Mouse (Mus musculus) midbrain, postnatal 0 days (tissue): ENCODE data around the gene Ttc30a2. TPM values are rescaled to one million over a fixed set of nuclear protein-coding genes. Genes with fewer than 3 reads are reported as not detected.

Source experiments
- ATAC-seq: fragments of 200-750 bp; cut with Nextera tagmentation; 2 replicates; pipeline ENCODE4 v1.8.0; 2017; ENCODE audit warnings: moderate number of reproducible peaks, mild to moderate bottlenecking, moderate TSS enrichment, moderate library complexity; ENCODE audit not compliant: low FRiP score
- DNase-seq: peaks from one replicate; pipeline ENCODE4 v3.0.0-alpha.2; 2015; ENCODE audit warnings: low spot score
- H3K27ac ChIP-seq: fragments of 300-500 bp; sonication (generic); 2 replicates; pipeline ENCODE4 v1.5.1; 2014; ENCODE audit warnings: low read depth, mild to moderate bottlenecking, low read length, mixed read lengths
- H3K27me3 ChIP-seq: fragments of 300-500 bp; sonication (generic); 2 replicates; pipeline ENCODE4 v1.6.1; 2014; ENCODE audit warnings: low read length, control low read depth, mixed read lengths; ENCODE audit not compliant: insufficient read depth
- H3K36me3 ChIP-seq: fragments of 300-500 bp; sonication (generic); 2 replicates; pipeline ENCODE4 v1.6.1; 2014; ENCODE audit warnings: low read length, control low read depth, mixed read lengths; ENCODE audit not compliant: insufficient read depth
- H3K4me1 ChIP-seq: fragments of 300-500 bp; sonication (generic); 2 replicates; pipeline ENCODE4 v1.6.1; 2014; ENCODE audit warnings: mild to moderate bottlenecking, control low read depth, antibody characterized with exemption, low read length, mixed read lengths; ENCODE audit not compliant: insufficient read depth
- H3K4me2 ChIP-seq: fragments of 300-500 bp; sonication (generic); 2 replicates; pipeline ENCODE4 v1.6.1; 2014; ENCODE audit warnings: low read depth, mild to moderate bottlenecking, low read length, mixed read lengths; ENCODE audit not compliant: poor library complexity, severe bottlenecking
- H3K4me3 ChIP-seq: fragments of 300-500 bp; sonication (generic); 2 replicates; pipeline ENCODE4 v1.5.1; 2014; ENCODE audit warnings: low read depth, mild to moderate bottlenecking, low read length, moderate library complexity
- H3K9ac ChIP-seq: fragments of 300-500 bp; sonication (generic); replicated peaks from 2 replicates; pipeline ENCODE4 v1.6.1; 2014; ENCODE audit warnings: mild to moderate bottlenecking, low read length, moderate library complexity, mixed read lengths; ENCODE audit not compliant: poor library complexity, severe bottlenecking
- H3K9me3 ChIP-seq: fragments of 300-500 bp; sonication (generic); 2 replicates; pipeline ENCODE4 v1.6.1; 2016; ENCODE audit warnings: low read length, control low read depth
- CTCF ChIP-seq: IDR thresholded peaks from 2 replicates; pipeline ENCODE4 v1.5.1; 2016; ENCODE audit warnings: antibody characterized with exemption, mild to moderate bottlenecking
- WGBS: fragments of 180-500 bp; shearing (Covaris S2); extraction: QIAGEN DNeasy Blood & Tissue Kit; methylation state at CpG from one replicate; pipeline ENCODE4 v1.1.7; 2014; 5-methylcytosine and 5-hydroxymethylcytosine counted together
- polyA plus RNA-seq: library from polyadenylated mRNA; unstranded; fragments of >200 nt; fragmentation: Nextera tagmentation; extraction: Ambion mirVana; gene quantifications from 2 replicates; pipeline ENCODE4 v1.2.1, GENCODE M21; 2015
- total RNA-seq: library from RNA; depleted of rRNA; stranded (reverse); fragments of >200 nt; gene quantifications from 2 replicates; pipeline ENCODE4 v1.2.3, GENCODE M21; 2014

Ttc30a2 gene
- total and polyA plus RNA-seq, 2 experiments from 2014 or later, result 0.36 to 1.1 TPM

DNA sequence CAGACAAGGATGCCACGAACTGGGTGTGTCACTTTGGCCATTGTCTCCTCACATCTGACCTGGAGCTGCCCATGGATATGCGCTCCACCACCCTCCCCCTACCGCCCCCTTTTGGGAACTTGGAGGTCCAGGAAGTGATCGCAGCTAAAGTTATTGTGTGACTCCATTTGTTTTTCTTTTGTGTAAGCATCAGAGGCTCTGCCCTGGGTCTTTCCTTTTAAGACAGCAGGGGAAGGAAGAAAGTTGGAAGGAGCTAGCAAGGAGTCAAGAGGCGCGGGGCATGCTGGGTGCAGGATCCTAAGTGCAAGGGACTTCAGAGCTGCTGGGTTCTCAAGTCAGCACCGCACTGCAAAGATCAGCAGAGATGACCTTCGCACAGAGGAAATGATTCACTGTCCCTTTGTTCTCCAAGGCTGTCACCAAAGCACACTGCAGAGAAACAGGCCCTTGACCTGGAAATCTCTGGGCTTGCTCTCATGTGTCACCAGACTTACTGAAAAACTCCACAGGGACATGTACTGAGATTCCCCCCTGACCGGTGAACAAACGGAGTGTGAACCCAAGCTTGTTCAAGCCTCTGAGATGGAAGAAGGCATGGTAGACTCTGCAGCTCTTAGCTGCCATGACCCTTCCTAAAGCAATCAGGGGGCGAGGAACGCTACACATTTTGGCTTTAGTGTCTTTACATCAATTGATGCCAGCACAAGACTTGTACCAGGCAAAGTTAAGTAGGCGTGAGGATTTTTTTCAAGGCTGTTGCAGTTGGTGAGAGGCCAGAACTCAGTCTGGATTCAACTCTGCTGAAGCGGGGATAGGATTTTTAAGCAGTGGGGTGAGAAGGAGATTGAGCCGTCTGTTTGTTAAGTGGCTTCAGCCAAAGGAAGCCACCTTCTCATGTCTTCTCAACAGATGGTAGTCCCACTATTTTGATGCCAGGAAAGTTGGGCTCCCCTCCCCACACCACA, 17.3 kb downstream of the Ttc30a2 start:
- Histone ChIP-seq H3K4me2 (no peak overlapping the region), H3K36me3 (no peaks in the 10 kb centered on the region), H3K9ac (no peak overlapping the region), H3K27ac (no peak overlapping the region), H3K27me3 (no peaks in the 10 kb centered on the region), H3K4me1 (no peaks in the 10 kb centered on the region; the same call in 1 of the 2 replicates), H3K4me3 (no peak overlapping the region), H3K9me3 (no peaks in the 10 kb centered on the region)
- peak; percentile 36 for DNase-seq
- TF ChIP-seq CTCF, result no peak; the same call in 1 of the 2 replicates
- no peak for ATAC-seq
- 52% methylated on average over 15 of the region's 15 CpGs for WGBS

DNA sequence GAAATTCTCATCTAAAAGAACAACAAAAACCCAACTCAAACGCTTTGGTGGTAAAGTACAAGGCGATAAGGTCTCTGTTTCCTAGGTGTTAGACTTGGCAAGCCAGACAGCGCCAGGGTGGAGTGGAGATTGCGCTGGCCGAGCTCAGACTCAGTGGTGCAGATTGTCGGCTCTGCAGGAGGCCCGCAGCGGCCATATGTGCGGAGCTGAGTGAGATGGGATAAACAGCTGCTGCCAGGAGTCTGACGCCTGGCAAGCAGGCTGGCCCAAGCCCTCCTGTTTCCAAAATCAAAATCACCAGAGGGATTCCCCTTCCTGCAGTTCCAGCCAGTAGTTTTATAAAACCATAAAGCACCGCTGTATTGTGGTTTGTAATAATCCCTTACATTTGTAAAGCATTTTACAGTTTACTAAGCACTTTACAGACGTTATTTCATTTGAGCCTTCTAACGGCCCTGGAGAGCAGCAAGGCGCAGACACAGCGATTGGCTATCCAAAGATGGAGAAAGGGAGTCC, 18.1 kb downstream of the Ttc30a2 start:
- no peak for TF ChIP-seq CTCF
- 11% methylated on average over 15 of the region's 15 CpGs for WGBS
- H3K9me3 ChIP-seq, result no peaks in the 10 kb centered on the region
- no peak overlapping the region for H3K9ac ChIP-seq
- H3K4me3 ChIP-seq, result no peak overlapping the region
- H3K36me3 ChIP-seq, result no peaks in the 10 kb centered on the region
- peak overlapping the region; percentile 32 for H3K4me2 ChIP-seq
- no peaks in the 10 kb centered on the region for H3K27me3 ChIP-seq
- H3K27ac ChIP-seq, result no peak overlapping the region
- no peaks in the 10 kb centered on the region; the same call in 1 of the 2 replicates for H3K4me1 ChIP-seq
- DNase-seq, result peak; percentile 74
- ATAC-seq, result no peak

DNA sequence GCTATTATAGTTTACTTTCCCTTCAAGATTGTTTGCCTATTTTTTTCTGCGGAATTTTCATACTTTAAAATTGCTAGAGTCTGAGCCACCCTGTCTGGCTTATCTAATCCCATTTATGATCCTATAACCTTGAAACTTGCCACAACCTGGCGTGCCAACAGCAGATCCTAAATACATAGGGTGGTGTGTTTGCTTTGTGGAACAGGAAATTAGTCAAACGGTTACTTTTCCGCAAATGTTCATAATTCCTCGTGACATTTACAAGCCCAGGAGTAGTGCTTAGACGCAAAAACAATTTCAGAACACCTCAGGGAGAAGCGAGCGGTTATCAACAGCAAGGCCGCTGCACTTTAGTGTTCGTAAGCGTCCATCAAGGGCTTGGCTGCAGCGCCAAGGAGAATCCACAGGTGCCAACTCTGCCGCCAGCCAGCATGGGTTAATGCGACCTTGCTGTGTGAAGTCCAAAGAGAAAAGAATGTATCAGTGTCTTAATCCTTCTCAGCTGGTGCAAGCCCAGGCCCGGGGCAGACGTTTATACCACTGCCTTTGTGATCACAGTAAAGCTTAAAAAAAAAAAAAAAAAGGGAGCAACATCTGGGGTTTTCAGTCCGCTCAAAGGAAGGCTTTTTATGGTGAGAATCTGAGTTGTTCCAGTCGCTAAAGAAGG, 18.7 kb downstream of the Ttc30a2 start:
- TF ChIP-seq CTCF, result no peak
- ATAC-seq, result no peak
- 29% methylated on average over 18 of the region's 18 CpGs for WGBS
- no peaks in the 10 kb centered on the region for H3K27me3 ChIP-seq
- H3K9ac ChIP-seq, result no peak overlapping the region
- H3K4me1 ChIP-seq, result no peaks in the 10 kb centered on the region
- H3K4me3 ChIP-seq, result no peak overlapping the region
- peak; percentile 44 for DNase-seq
- H3K36me3 ChIP-seq, result no peaks in the 10 kb centered on the region
- no peaks in the 10 kb centered on the region for H3K9me3 ChIP-seq
- peak overlapping the region; percentile 32 for H3K4me2 ChIP-seq
- H3K27ac ChIP-seq, result no peak overlapping the region

DNA sequence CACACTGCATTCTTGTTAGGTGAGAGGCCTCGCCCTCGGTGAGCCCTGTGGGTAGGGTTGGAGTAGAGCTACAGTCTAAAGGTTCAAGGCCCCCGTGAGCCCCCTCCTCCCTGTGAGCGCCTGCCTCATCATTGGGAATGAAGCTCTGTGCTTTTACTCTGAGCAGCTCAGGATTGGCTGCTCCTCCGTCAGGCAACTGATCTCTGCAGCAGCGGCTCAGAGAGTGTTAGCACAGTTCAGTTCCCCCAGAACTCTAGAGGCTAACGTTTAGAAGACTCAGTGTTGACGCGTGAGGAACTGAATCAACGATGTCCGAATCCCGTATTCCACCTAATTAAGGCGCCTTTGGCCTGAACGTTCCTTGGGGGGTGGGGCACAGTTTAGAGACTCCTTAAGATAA, 22.3 kb downstream of the Ttc30a2 start:
- H3K27me3 ChIP-seq, result no peaks in the 10 kb centered on the region
- ATAC-seq (no peak), DNase-seq (no peak)
- no peaks in the 10 kb centered on the region for H3K9me3 ChIP-seq
- H3K4me3 ChIP-seq, result no peak overlapping the region
- 51% methylated on average over 14 of the region's 14 CpGs for WGBS
- H3K9ac ChIP-seq, result no peak overlapping the region
- H3K4me1 ChIP-seq, result no peaks in the 10 kb centered on the region
- H3K27ac ChIP-seq, result no peak overlapping the region
- TF ChIP-seq CTCF, result no peak
- no peak overlapping the region for H3K4me2 ChIP-seq
- no peaks in the 10 kb centered on the region for H3K36me3 ChIP-seq

DNA sequence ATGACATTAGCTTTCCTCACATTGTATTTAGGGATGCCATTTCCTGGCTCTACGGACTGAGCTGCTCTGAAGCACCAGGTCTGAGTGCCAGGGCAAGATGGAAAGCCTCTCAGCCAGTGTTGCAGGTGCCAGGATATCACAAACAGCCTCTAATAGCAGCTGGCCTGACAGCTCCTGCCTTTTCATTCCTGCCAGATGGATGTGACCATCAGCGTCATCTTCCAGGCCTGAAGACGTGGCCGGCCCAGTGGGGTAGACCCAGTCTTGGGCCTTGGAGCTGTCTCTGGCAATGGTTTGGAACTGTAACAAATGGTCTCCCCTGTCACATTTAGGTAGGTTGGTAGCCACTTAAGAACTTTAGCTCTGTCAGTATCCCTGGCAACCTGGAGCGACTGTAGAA, 24.6 kb downstream of the Ttc30a2 start:
- DNase-seq (peak; percentile 17), ATAC-seq (no peak)
- no peaks in the 10 kb centered on the region for H3K4me1 ChIP-seq
- no peaks in the 10 kb centered on the region for H3K9me3 ChIP-seq
- no peaks in the 10 kb centered on the region for H3K27me3 ChIP-seq
- no peak for TF ChIP-seq CTCF
- no peaks in the 10 kb centered on the region for H3K36me3 ChIP-seq
- H3K4me2 ChIP-seq, result no peak overlapping the region
- no peak overlapping the region for H3K27ac ChIP-seq
- WGBS, result 94% methylated on average over 5 of the region's 5 CpGs
- H3K4me3 ChIP-seq, result no peak overlapping the region
- H3K9ac ChIP-seq, result no peak overlapping the region
